Mouse (Mus musculus): ENCODE measurements around the gene Slc7a7. TPM values are rescaled to one million over a fixed set of nuclear protein-coding genes. Genes with fewer than 3 reads are reported as not detected.

Slc7a7 gene
- total and polyA plus RNA-seq, 3 experiments = 20.1 to 65.6 TPM; not detected in 1

DNA sequence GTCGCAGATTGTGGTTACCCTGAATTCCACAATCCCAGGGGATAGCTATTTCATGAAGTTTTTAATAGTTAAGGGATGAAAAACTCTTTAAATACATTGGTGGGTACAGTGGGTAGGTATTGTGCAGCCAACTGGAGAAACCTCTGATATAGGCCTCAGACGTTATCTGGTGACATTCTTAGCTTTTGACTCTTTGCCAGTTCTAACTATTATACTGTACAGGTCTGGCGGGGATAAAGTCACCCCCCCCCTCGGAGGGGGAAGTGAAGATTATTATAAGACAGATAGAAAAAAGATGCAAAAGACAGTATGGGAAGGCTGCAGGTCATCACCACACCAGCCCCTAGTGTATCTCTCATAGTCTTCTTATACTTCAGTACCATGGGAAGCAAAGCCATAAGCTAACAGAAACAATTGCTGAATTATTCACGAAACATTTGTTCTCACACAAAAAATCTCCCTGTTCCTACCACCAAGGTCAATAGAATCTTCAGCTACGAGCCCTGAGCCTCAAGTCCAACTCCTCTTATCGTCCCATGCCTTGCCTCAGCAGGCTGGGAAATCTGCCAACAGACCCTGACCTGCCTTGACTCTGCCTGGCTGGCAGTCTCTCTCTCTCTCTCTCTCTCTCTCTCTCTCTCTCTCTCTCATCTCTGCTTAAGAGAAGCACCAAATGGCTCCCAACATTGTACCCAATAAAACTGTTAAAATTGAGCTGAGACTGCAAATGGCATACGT, 84.0 kb downstream of the Slc7a7 start:
- H3K9me3 ChIP-seq (replicated peaks; ENCODE audit: insufficient read depth, low read length) = no peaks in the 10 kb centered on the region
- DNase-seq (ENCODE audit: low read depth, low spot score) = peak; percentile 78
- H3K27me3 ChIP-seq (ENCODE audit: control insufficient read depth in 1 of 2, insufficient read depth in 2 of 2, low read length in 2 of 2) = peaks cover 2% of the 10 kb centered on the region in 2 experiments; a peak in 1 of 4 replicates
- H3K27ac ChIP-seq (ENCODE audit: control insufficient read depth, low read depth, low read length) = 0 out of 2 replicates have a peak overlapping the region, but pooled peaks have one; percentile 3
- peaks cover 0 to 15% of the 10 kb centered on the region in 2 experiments; a peak in 2 of 4 replicates for H3K36me3 ChIP-seq (ENCODE audit: control insufficient read depth in 1 of 2, insufficient read depth in 2 of 2, low read length in 2 of 2)
- H3K4me1 ChIP-seq (ENCODE audit: control insufficient read depth in 1 of 2, insufficient read depth in 2 of 2, low read length in 2 of 2) = peaks cover 14 to 19% of the 10 kb centered on the region in 2 experiments
- no peaks in the 10 kb centered on the region for H3K79me2 ChIP-seq (ENCODE audit: control insufficient read depth, insufficient read depth, low read length, poor library complexity)
- peak overlapping the region in 1 of 2 experiments; percentile 21; a peak in 1 of 4 replicates for H3K4me3 ChIP-seq (ENCODE audit: control insufficient read depth in 1 of 2, insufficient read depth in 1 of 2, low read depth in 2 of 2, low read length in 2 of 2)
- no peak overlapping the region for H3K9ac ChIP-seq (ENCODE audit: control insufficient read depth, low read depth, low read length, poor library complexity, severe bottlenecking)
- TF ChIP-seq MEF2A (IDR thresholded peaks at IDR 0.05; ENCODE audit: extremely low read depth, insufficient replicate concordance, low read depth, low read length, poor library complexity, severe bottlenecking) (no peak), RAD21 (IDR thresholded peaks at IDR 0.05; ENCODE audit: low read depth, low read length) (no peak), MAFK (IDR thresholded peaks at IDR 0.05; ENCODE audit: borderline replicate concordance, low read depth, low read length) (no peak), SIN3A (IDR thresholded peaks at IDR 0.05; ENCODE audit: low read length) (peak; percentile 34; the same call in 1 of the 2 replicates), TAL1 (IDR thresholded peaks at IDR 0.05; ENCODE audit: low read length) (peak; percentile 63), USF1 (IDR thresholded peaks at IDR 0.05; ENCODE audit: low read depth, low read length) (no peak), CTCF (IDR thresholded peaks at IDR 0.05 in 2 of 3, conservative IDR thresholded peaks at IDR 0.05 in 1 of 3; ENCODE audit: control insufficient read depth in 1 of 3, insufficient read depth in 1 of 3, low read depth in 2 of 3, low read length in 3 of 3, poor library complexity in 1 of 3, severe bottlenecking in 1 of 3) (no peak), SMC3 (IDR thresholded peaks at IDR 0.05; ENCODE audit: low read depth, low read length) (peak; percentile 2; the same call in 1 of the 2 replicates), RCOR1 (IDR thresholded peaks at IDR 0.05; ENCODE audit: low read depth, low read length) (peak; percentile 64; the same call in 1 of the 2 replicates), ZC3H11A (IDR thresholded peaks at IDR 0.05; ENCODE audit: low read depth, low read length) (no peak), BHLHE40 (IDR thresholded peaks at IDR 0.05; ENCODE audit: borderline replicate concordance, low read depth, low read length) (no peak), KAT2A (conservative IDR thresholded peaks at IDR 0.05; ENCODE audit: low read depth, low read length) (no peak), NELFE (IDR thresholded peaks at IDR 0.05; ENCODE audit: low read depth, low read length) (no peak), GABPA (IDR thresholded peaks at IDR 0.05; ENCODE audit: low read depth, low read length) (no peak), ZKSCAN1 (IDR thresholded peaks at IDR 0.05; ENCODE audit: low read depth, low read length) (no peak), MXI1 (IDR thresholded peaks at IDR 0.05; ENCODE audit: low read depth, low read length) (no peak; the same call in 1 of the 2 replicates), JUND (IDR thresholded peaks at IDR 0.05; ENCODE audit: low read depth, low read length) (peak; percentile 98), USF2 (IDR thresholded peaks at IDR 0.05; ENCODE audit: borderline replicate concordance in 1 of 2, insufficient read depth in 1 of 2, low read depth in 1 of 2, low read length in 2 of 2) (no peak), UBTF (IDR thresholded peaks at IDR 0.05; ENCODE audit: borderline replicate concordance, insufficient read depth, low read depth, low read length) (no peak), TBP (IDR thresholded peaks at IDR 0.05; ENCODE audit: low read depth, low read length) (no peak), MYB (IDR thresholded peaks at IDR 0.05; ENCODE audit: low read depth, low read length) (no peak), ZMIZ1 (IDR thresholded peaks at IDR 0.05; ENCODE audit: low read depth, low read length) (no peak), ZNF384 (IDR thresholded peaks at IDR 0.05; ENCODE audit: low read depth, low read length) (no peak), CHD1 (IDR thresholded peaks at IDR 0.05; ENCODE audit: low read depth, low read length) (no peak), ELF1 (IDR thresholded peaks at IDR 0.05; ENCODE audit: low read depth, low read length) (no peak), ETS1 (IDR thresholded peaks at IDR 0.05; ENCODE audit: low read depth, low read length) (peak; percentile 49; the same call in 1 of the 2 replicates), E2F4 (IDR thresholded peaks at IDR 0.05; ENCODE audit: borderline replicate concordance, low read depth, low read length) (no peak), EP300 (IDR thresholded peaks at IDR 0.05; ENCODE audit: low read depth in 1 of 2, low read length in 2 of 2) (peak; percentile 64), POLR2A (IDR thresholded peaks at IDR 0.05; ENCODE audit: control insufficient read depth in 1 of 2, insufficient read depth in 1 of 2, low read depth in 1 of 2, low read length in 2 of 2, poor library complexity in 1 of 2) (no peak), MYC (IDR thresholded peaks at IDR 0.05; ENCODE audit: low read depth, low read length) (no peak), MAZ (IDR thresholded peaks at IDR 0.05; ENCODE audit: low read depth, low read length) (0 out of 2 replicates have a peak, but pooled peaks have one; percentile 37), MAX (IDR thresholded peaks at IDR 0.05; ENCODE audit: low read length) (no peak), HCFC1 (IDR thresholded peaks at IDR 0.05; ENCODE audit: low read depth, low read length) (no peak), TCF12 (IDR thresholded peaks at IDR 0.05; ENCODE audit: low read depth, low read length) (peak; percentile 72), GATA1 (IDR thresholded peaks at IDR 0.05; ENCODE audit: low read depth, low read length) (peak; percentile 60), POLR2AphosphoS2 (IDR thresholded peaks at IDR 0.05; ENCODE audit: low read length) (no peak)
